Mouse (Mus musculus): ENCODE data around the gene Mcf2l.

DNA sequence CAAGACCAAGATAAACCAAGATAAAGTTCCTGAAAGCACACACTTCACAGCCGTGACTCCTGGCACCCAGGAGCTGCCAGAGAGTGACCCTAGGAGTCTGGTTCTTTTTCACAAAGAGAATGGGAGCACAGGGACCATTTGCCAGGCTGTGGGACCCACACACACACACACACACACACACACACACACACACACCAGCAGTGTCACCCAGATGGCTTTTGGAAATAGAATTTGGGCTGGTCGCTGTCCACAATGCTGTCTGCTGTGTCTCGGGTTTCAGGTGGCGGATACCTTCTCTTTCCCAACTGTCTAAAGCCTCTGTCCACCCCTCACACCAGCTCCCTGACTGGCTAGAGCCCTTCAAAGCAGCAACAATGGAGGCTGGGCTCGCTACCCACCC is 120.9 kb downstream of the Mcf2l start:
- no peak for TF ChIP-seq CTCF (IDR thresholded peaks at IDR 0.05; ENCODE audit: extremely low read depth, insufficient read depth, insufficient read length, insufficient replicate concordance)
- no peak for TF ChIP-seq POLR2A (IDR thresholded peaks at IDR 0.05; ENCODE audit: low read depth, low read length)

All from spleen, adult 2 months (tissue).